Mouse (Mus musculus): Measurements from ENCODE around the gene Avl9. TPM values are rescaled to one million over a fixed set of nuclear protein-coding genes. Genes with fewer than 3 reads are reported as not detected.
A peak's percentile ranks its signal among the peaks of the same experiment; 100 is the strongest.

Gene Avl9
- polyA plus RNA-seq, 1 experiment from 2014 or later: 2.6 TPM

DNA sequence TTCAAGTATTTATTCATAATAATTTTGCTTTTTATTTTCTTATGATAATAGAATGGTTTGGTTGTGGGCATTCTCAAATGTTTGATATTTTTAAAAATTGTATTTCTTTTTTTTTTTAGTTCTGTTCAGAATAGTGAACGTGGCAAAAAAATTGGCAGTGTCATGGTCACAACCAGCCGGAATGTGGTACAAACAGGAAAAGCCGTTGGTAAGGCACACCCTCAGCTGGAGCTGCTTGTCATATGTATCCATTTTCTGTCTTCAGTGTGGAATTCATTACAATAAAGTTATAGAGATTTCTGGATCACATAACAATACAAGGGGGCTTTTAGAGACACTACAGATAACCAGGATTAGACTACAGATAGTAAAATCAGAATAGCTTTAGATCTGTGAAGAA lies 39.0 kb downstream of the Avl9 start:
- DNase-seq (no peak), ATAC-seq (ENCODE audit: low read depth) (no peak)
- Histone ChIP-seq H3K4me1 (replicated peaks) (no peaks in the 10 kb centered on the region), H3K27ac (no peak overlapping the region), H3K9ac (no peak overlapping the region), H3K4me3 (replicated peaks) (no peak overlapping the region), H3K27me3 (no peaks in the 10 kb centered on the region), H3K36me3 (peaks cover 36% of the 10 kb centered on the region), H3K4me2 (no peak overlapping the region), H3K9me3 (replicated peaks) (no peaks in the 10 kb centered on the region)
- 72% methylated on average over 3 of the region's 3 CpGs for WGBS (ENCODE audit: insufficient replicate concordance)

GRCm38 (mm10) chr6:56756117-56756516 lies 41.4 kb downstream of the Avl9 start:
- Histone ChIP-seq H3K27me3 (no peaks in the 10 kb centered on the region), H3K9me3 (replicated peaks) (no peaks in the 10 kb centered on the region), H3K4me3 (replicated peaks) (no peak overlapping the region), H3K4me1 (replicated peaks) (no peaks in the 10 kb centered on the region), H3K27ac (no peak overlapping the region), H3K9ac (no peak overlapping the region), H3K4me2 (no peak overlapping the region), H3K36me3 (peaks cover 36% of the 10 kb centered on the region)
- WGBS (ENCODE audit: insufficient replicate concordance): 73% methylated on average over 1 of the region's 1 CpGs
- ATAC-seq (ENCODE audit: low read depth) (no peak), DNase-seq (no peak)

DNA sequence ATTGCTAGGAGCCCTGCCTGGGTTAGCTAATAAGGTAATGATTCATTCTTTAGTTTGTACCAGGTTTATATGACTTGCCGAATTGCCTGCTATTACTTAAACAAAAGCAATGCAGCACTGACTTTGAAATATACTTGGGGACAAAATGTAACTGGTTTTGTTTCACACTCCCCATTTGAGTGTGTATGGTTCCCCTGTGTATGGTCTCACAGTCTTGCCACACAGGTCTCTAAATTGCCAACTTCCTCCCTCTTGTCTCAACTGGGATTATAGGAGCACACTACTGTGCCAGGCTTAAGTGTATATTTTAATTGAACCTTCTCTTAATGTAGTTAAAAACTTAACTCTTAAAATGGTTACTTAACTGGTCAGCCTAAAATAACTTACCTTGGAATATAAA lies 44.6 kb downstream of the Avl9 start:
- no peak for DNase-seq
- no peak overlapping the region for H3K9ac ChIP-seq
- H3K4me2 ChIP-seq: no peak overlapping the region
- H3K27ac ChIP-seq: no peak overlapping the region
- H3K36me3 ChIP-seq: peaks cover 36% of the 10 kb centered on the region
- no peaks in the 10 kb centered on the region for H3K9me3 ChIP-seq (replicated peaks)
- no peak overlapping the region for H3K4me3 ChIP-seq (replicated peaks)
- 74% methylated on average over 1 of the region's 1 CpGs for WGBS (ENCODE audit: insufficient replicate concordance)
- no peaks in the 10 kb centered on the region for H3K27me3 ChIP-seq
- H3K4me1 ChIP-seq (replicated peaks): no peaks in the 10 kb centered on the region
- ATAC-seq (ENCODE audit: low read depth): no peak

DNA sequence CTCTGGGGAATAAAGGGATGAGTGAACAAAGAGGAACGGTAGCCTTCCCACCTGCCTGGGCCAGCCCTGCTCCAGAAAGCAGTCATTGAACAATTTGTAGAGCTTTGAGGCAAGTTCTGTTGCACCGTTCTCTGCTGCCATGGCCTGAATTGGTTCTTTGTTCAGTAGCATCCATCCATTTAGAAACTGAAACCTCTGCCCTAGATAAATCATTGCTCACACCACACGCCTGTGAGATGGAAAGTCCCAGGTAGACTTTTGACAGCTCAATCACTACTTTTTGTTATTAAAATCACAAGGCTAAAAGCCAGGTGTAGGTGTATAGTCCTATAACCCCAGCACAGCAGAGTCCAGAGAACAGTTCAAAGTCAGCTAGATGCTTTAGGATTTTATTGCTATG lies 50.6 kb downstream of the Avl9 start:
- 65% methylated on average over 3 of the region's 3 CpGs for WGBS (ENCODE audit: insufficient replicate concordance)
- H3K27ac ChIP-seq: no peak overlapping the region
- no peaks in the 10 kb centered on the region for H3K9me3 ChIP-seq (replicated peaks)
- no peaks in the 10 kb centered on the region for H3K4me1 ChIP-seq (replicated peaks)
- no peaks in the 10 kb centered on the region for H3K27me3 ChIP-seq
- ATAC-seq (ENCODE audit: low read depth) (no peak), DNase-seq (no peak)
- no peak overlapping the region for H3K9ac ChIP-seq
- no peak overlapping the region for H3K4me2 ChIP-seq
- H3K4me3 ChIP-seq (replicated peaks): no peak overlapping the region
- H3K36me3 ChIP-seq: peaks cover 5% of the 10 kb centered on the region; the same call in 1 of the 2 replicates

DNA sequence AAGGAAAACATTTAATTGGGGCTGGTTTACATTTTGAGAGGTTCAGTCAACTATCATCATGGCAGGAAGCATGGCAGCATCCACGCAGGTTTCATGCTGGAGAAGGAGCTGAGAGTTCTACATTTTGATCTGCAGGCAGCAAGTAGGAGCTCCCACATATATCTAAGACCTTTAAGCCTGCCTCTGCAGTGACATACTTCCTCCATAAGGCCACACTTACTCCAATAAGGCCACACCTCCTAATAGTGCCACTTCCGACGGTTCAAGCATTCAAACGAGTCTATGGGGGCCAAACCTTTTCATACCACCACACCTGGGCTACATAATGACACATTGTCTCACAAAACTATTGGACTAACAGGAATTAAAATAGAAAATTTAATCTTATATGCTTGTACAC lies 51.0 kb downstream of the Avl9 start:
- WGBS (ENCODE audit: insufficient replicate concordance): 75% methylated on average over 4 of the region's 4 CpGs
- Histone ChIP-seq H3K9me3 (replicated peaks) (no peaks in the 10 kb centered on the region), H3K4me1 (replicated peaks) (no peaks in the 10 kb centered on the region), H3K27me3 (no peaks in the 10 kb centered on the region), H3K27ac (no peak overlapping the region), H3K36me3 (peaks cover 5% of the 10 kb centered on the region; the same call in 1 of the 2 replicates), H3K4me2 (no peak overlapping the region), H3K4me3 (replicated peaks) (no peak overlapping the region), H3K9ac (no peak overlapping the region)
- no peak for ATAC-seq (ENCODE audit: low read depth)
- DNase-seq: no peak

DNA sequence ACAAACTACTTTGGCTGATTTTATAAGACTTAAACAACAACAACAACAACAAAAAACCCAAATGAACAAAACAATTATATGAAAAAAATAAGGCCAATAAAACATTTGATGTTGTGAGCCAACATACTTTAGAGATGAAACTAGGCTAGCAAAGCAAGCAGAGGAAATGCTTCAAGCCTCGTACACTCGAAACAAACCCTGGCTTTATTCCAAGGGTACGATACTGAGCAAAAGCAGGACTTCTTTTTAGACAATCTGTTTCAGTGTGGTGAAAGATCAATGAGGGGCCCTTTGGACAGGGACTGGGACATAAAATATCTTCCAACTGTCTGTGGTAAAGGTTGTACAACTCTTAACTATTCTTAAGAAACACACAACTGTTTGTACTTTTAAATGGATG lies 61.1 kb downstream of the Avl9 start:
- no peak for DNase-seq

DNA sequence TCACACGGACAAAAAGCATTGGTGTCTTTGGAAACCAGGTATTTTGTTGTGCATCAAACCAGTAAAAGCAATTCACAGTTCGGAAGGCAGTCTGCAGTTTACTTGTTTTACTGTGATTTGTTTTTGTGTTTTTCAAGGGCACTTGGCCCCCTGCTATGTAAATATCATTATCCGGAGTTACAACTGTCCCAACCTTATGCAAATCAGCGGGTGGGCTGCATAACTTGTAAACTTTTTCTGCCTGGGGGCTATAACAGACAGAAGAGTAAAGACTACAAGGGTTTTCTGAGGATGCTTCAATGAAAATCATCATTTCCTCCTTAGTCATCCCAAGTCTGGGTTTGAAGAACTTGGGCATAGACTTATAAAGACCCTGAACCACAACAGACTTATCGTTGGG lies 64.9 kb downstream of the Avl9 start:
- WGBS (ENCODE audit: insufficient replicate concordance): 90% methylated on average over 5 of the region's 5 CpGs
- Histone ChIP-seq H3K27me3 (no peaks in the 10 kb centered on the region), H3K4me3 (replicated peaks) (no peak overlapping the region), H3K9me3 (replicated peaks) (no peaks in the 10 kb centered on the region), H3K9ac (no peak overlapping the region), H3K27ac (no peak overlapping the region), H3K4me2 (no peak overlapping the region), H3K36me3 (peaks cover 79% of the 10 kb centered on the region), H3K4me1 (replicated peaks) (peaks cover 18% of the 10 kb centered on the region)
- no peak for DNase-seq
- ATAC-seq (ENCODE audit: low read depth): no peak

More for the DNA sequence above, 61.1 kb downstream of the Avl9 start:
- ATAC-seq (ENCODE audit: low read depth): no peak
- Histone ChIP-seq H3K4me2 (no peak overlapping the region), H3K9ac (no peak overlapping the region), H3K27ac (no peak overlapping the region), H3K36me3 (peaks cover 54% of the 10 kb centered on the region), H3K4me3 (replicated peaks) (no peak overlapping the region), H3K9me3 (replicated peaks) (no peaks in the 10 kb centered on the region), H3K4me1 (replicated peaks) (no peaks in the 10 kb centered on the region), H3K27me3 (no peaks in the 10 kb centered on the region)
- 88% methylated on average over 3 of the region's 3 CpGs for WGBS (ENCODE audit: insufficient replicate concordance)

- H3K36me3 ChIP-seq: peaks cover 81% of the 10 kb centered on the region
- no peak overlapping the region for H3K9ac ChIP-seq
- no peaks in the 10 kb centered on the region for H3K9me3 ChIP-seq (replicated peaks)
Observed at GRCm38 (mm10) chr6:56783561-56784272, 69.0 kb downstream of the Avl9 start.

GRCm38 (mm10) chr6:56785068-56785467 lies 70.4 kb downstream of the Avl9 start:
- Histone ChIP-seq H3K27ac (no peak overlapping the region), H3K4me1 (replicated peaks) (peaks cover 60% of the 10 kb centered on the region), H3K4me3 (replicated peaks) (no peak overlapping the region), H3K36me3 (peaks cover 70% of the 10 kb centered on the region), H3K27me3 (no peaks in the 10 kb centered on the region), H3K9me3 (replicated peaks) (no peaks in the 10 kb centered on the region), H3K9ac (no peak overlapping the region), H3K4me2 (no peak overlapping the region)
- ATAC-seq (ENCODE audit: low read depth): no peak
- DNase-seq: no peak
- 72% methylated on average over 5 of the region's 5 CpGs for WGBS (ENCODE audit: insufficient replicate concordance)

More at GRCm38 (mm10) chr6:56783561-56784272, 69.0 kb downstream of the Avl9 start:
- Histone ChIP-seq H3K27ac (peak overlapping the region; percentile 15; the same call in 1 of the 2 replicates), H3K4me3 (replicated peaks) (no peak overlapping the region), H3K27me3 (no peaks in the 10 kb centered on the region), H3K4me2 (peak overlapping the region; percentile 3; the same call in 1 of the 2 replicates), H3K4me1 (replicated peaks) (peaks cover 48% of the 10 kb centered on the region)
- ATAC-seq (ENCODE audit: low read depth): peak; percentile 24; the same call in 1 of the 2 replicates
- DNase-seq: no peak
- WGBS (ENCODE audit: insufficient replicate concordance): 63% methylated on average over 4 of the region's 4 CpGs

GRCm38 (mm10) chr6:56787668-56788067 lies 73.0 kb downstream of the Avl9 start:
- Histone ChIP-seq H3K27me3 (no peaks in the 10 kb centered on the region), H3K4me1 (replicated peaks) (peaks cover 80% of the 10 kb centered on the region), H3K4me2 (no peak overlapping the region), H3K9ac (no peak overlapping the region), H3K36me3 (peaks cover 51% of the 10 kb centered on the region), H3K9me3 (replicated peaks) (no peaks in the 10 kb centered on the region), H3K27ac (no peak overlapping the region), H3K4me3 (replicated peaks) (no peak overlapping the region)
- ATAC-seq (ENCODE audit: low read depth) (no peak), DNase-seq (no peak)
- WGBS (ENCODE audit: insufficient replicate concordance): 43% methylated on average over 2 of the region's 2 CpGs

DNA sequence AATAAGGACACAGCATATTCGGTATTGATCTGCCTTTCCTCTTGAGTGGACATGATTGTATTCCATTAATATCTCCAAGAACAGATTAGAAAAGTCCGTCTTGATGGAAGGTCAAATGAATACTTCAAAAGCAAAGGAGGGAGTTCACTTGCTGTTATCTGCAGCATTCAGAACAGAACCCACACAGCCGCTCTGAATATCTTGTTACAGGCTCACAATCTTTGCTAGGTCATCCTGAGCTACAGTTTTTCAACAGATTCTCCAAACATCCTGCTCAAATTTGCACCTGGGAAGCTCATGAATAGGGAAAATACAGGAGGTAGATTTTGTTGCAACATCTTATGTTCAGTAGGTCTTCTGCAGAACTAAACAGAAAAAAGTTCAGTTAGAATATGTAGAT lies 74.6 kb downstream of the Avl9 start:
- no peak overlapping the region for H3K4me3 ChIP-seq (replicated peaks)
- H3K36me3 ChIP-seq: peaks cover 49% of the 10 kb centered on the region
- no peak overlapping the region for H3K4me2 ChIP-seq
- H3K9me3 ChIP-seq (replicated peaks): no peaks in the 10 kb centered on the region
- H3K4me1 ChIP-seq (replicated peaks): peaks cover 81% of the 10 kb centered on the region
- ATAC-seq (ENCODE audit: low read depth): peak; percentile 65
- no peak overlapping the region; the same call in 1 of the 2 replicates for H3K9ac ChIP-seq
- DNase-seq: peak; percentile 17
- H3K27me3 ChIP-seq: no peaks in the 10 kb centered on the region
- WGBS (ENCODE audit: insufficient replicate concordance): 30% methylated on average over 3 of the region's 3 CpGs
- no peak overlapping the region for H3K27ac ChIP-seq

- no peaks in the 10 kb centered on the region for H3K27me3 ChIP-seq
- DNase-seq (no peak), ATAC-seq (ENCODE audit: low read depth) (no peak)
- WGBS (ENCODE audit: insufficient replicate concordance): 84% methylated on average over 5 of the region's 5 CpGs
- H3K36me3 ChIP-seq: peaks cover 13% of the 10 kb centered on the region
- no peaks in the 10 kb centered on the region for H3K9me3 ChIP-seq (replicated peaks)
- peak overlapping the region; percentile 95; the same call in 1 of the 2 replicates for H3K9ac ChIP-seq
- H3K4me2 ChIP-seq: peak overlapping the region; percentile 87
- H3K4me3 ChIP-seq (replicated peaks): peak overlapping the region; percentile 89
- peaks cover 62% of the 10 kb centered on the region for H3K4me1 ChIP-seq (replicated peaks)
- H3K27ac ChIP-seq: no peak overlapping the region
Observed at GRCm38 (mm10) chr6:56794834-56795233, 80.1 kb downstream of the Avl9 start.
